Mouse (Mus musculus): ENCODE results near the gene Myocd.

GRCm38 (mm10) chr11:65292994-65293393 lies 23.2 kb upstream of the Myocd start:
- TF ChIP-seq CTCF (IDR thresholded peaks at IDR 0.05; ENCODE audit: insufficient read depth, low read depth, low read length) (no peak), POLR2A (IDR thresholded peaks at IDR 0.05; ENCODE audit: insufficient read depth, low read depth, low read length) (no peak)

Data from olfactory bulb, adult 2 months (tissue).